Mouse (Mus musculus) MEL (cell line): ENCODE data around the gene Gm5136. TPM values are rescaled to one million over a fixed set of nuclear protein-coding genes. Genes with fewer than 3 reads are reported as not detected.

Experiments used
- DNase-seq: peaks from one replicate; pipeline ENCODE4 v3.0.0; 2011; ENCODE audit warnings: low read depth, low spot score
- H3K27ac ChIP-seq: 2 replicates; pipeline ENCODE4 v1.5.1; 2012; ENCODE audit warnings: low read depth, mild to moderate bottlenecking, control low read depth, low read length, moderate library complexity; ENCODE audit not compliant: control insufficient read depth
- H3K27me3 ChIP-seq, 2 experiments: fragments of 150-350 bp in 1 of 2; sonication (generic) in 1 of 2; 2 replicates each; pipeline ENCODE4 v1.6.1; 2012; ENCODE audit warnings: low read length in 2 of 2, mild to moderate bottlenecking in 2 of 2, improper control_type of control experiment in 1 of 2, moderate library complexity in 1 of 2; ENCODE audit not compliant: insufficient read depth in 2 of 2, control insufficient read depth in 1 of 2
- H3K36me3 ChIP-seq, 2 experiments: 2 replicates each; pipeline ENCODE4 v1.6.1; 2012 to 2014; ENCODE audit warnings: low read length in 2 of 2, improper control_type of control experiment in 1 of 2, inconsistent platforms in 1 of 2, mild to moderate bottlenecking in 1 of 2; ENCODE audit not compliant: insufficient read depth in 2 of 2, control insufficient read depth in 1 of 2
- H3K4me1 ChIP-seq, 2 experiments: fragments of 150-350 bp in 1 of 2; sonication (generic) in 1 of 2; 2 replicates each; pipeline ENCODE4 v1.6.1; 2012; ENCODE audit warnings: low read length in 2 of 2, improper control_type of control experiment in 1 of 2, mild to moderate bottlenecking in 1 of 2; ENCODE audit not compliant: insufficient read depth in 2 of 2, control insufficient read depth in 1 of 2
- H3K4me3 ChIP-seq, 2 experiments: fragments of 150-350 bp in 1 of 2; sonication (generic) in 1 of 2; 2 replicates each; pipeline ENCODE4 v1.5.1; 2012; ENCODE audit warnings: low read depth in 2 of 2, low read length in 2 of 2, mild to moderate bottlenecking in 2 of 2, moderate library complexity in 2 of 2, control low read depth in 1 of 2, improper control_type of control experiment in 1 of 2; ENCODE audit not compliant: control insufficient read depth in 1 of 2, insufficient read depth in 1 of 2
- H3K79me2 ChIP-seq: 2 replicates; pipeline ENCODE4 v1.6.1; 2012; ENCODE audit warnings: mild to moderate bottlenecking, low read length, moderate library complexity; ENCODE audit not compliant: control insufficient read depth, poor library complexity, insufficient read depth
- H3K9ac ChIP-seq: 2 replicates; pipeline ENCODE4 v1.6.1; 2012; ENCODE audit warnings: low read depth, mild to moderate bottlenecking, control low read depth, low read length, moderate library complexity; ENCODE audit not compliant: control insufficient read depth, poor library complexity, severe bottlenecking
- H3K9me3 ChIP-seq: fragments of 150-350 bp; sonication (generic); replicated peaks from 2 replicates; pipeline ENCODE4 v1.6.1; 2012; ENCODE audit warnings: mild to moderate bottlenecking, low read length, improper control_type of control experiment, moderate library complexity; ENCODE audit not compliant: insufficient read depth
- CHD2 ChIP-seq: IDR thresholded peaks from 2 replicates; pipeline ENCODE4 v1.6.1; 2011; ENCODE audit warnings: low read length, improper control_type of control experiment
- CTCF ChIP-seq, 3 experiments: IDR thresholded peaks in 2 of 3; conservative IDR thresholded peaks in 1 of 3; 2 replicates each; pipeline ENCODE4 v1.5.1; 2011 to 2012; ENCODE audit warnings: low read length in 3 of 3, low read depth in 2 of 3, mild to moderate bottlenecking in 2 of 3, improper control_type of control experiment in 1 of 3, inconsistent platforms in 1 of 3, mixed read lengths in 1 of 3, moderate library complexity in 1 of 3; ENCODE audit not compliant: control insufficient read depth in 1 of 3, insufficient read depth in 1 of 3, poor library complexity in 1 of 3, severe bottlenecking in 1 of 3
- ELF1 ChIP-seq: IDR thresholded peaks from 2 replicates; pipeline ENCODE4 v1.6.1; 2014; ENCODE audit warnings: low read depth, mild to moderate bottlenecking, inconsistent platforms, low read length, improper control_type of control experiment, moderate library complexity
- EP300 ChIP-seq, 2 experiments: IDR thresholded peaks; 2 replicates each; pipeline ENCODE4 v1.6.1; 2011; ENCODE audit warnings: improper control_type of control experiment in 2 of 2, low read length in 2 of 2, low read depth in 1 of 2, mild to moderate bottlenecking in 1 of 2
- GATA1 ChIP-seq: IDR thresholded peaks from 2 replicates; pipeline ENCODE4 v1.6.1; 2011; ENCODE audit warnings: low read depth, low read length, improper control_type of control experiment
- HCFC1 ChIP-seq: IDR thresholded peaks from 2 replicates; pipeline ENCODE4 v1.6.1; 2012; ENCODE audit warnings: low read depth, mild to moderate bottlenecking, inconsistent platforms, low read length, improper control_type of control experiment, moderate library complexity
- JUND ChIP-seq: IDR thresholded peaks from 2 replicates; pipeline ENCODE4 v1.6.1; 2011; ENCODE audit warnings: low read depth, mild to moderate bottlenecking, improper control_type of control experiment, low read length
- MAZ ChIP-seq: IDR thresholded peaks from 2 replicates; pipeline ENCODE4 v1.6.1; 2012; ENCODE audit warnings: low read depth, mild to moderate bottlenecking, inconsistent platforms, low read length, improper control_type of control experiment
- MXI1 ChIP-seq: IDR thresholded peaks from 2 replicates; pipeline ENCODE4 v1.6.1; 2011; ENCODE audit warnings: mild to moderate bottlenecking, low read depth, low read length, improper control_type of control experiment
- MYB ChIP-seq: IDR thresholded peaks from 2 replicates; pipeline ENCODE4 v1.6.1; 2011; ENCODE audit warnings: mild to moderate bottlenecking, low read depth, low read length, improper control_type of control experiment
- NELFE ChIP-seq: IDR thresholded peaks from 2 replicates; pipeline ENCODE4 v1.6.1; 2011; ENCODE audit warnings: low read depth, low read length, improper control_type of control experiment
- NRF1 ChIP-seq: IDR thresholded peaks from 2 replicates; pipeline ENCODE4 v1.6.1; 2014; ENCODE audit warnings: low read depth, mild to moderate bottlenecking, inconsistent platforms, low read length, improper control_type of control experiment, moderate library complexity; ENCODE audit not compliant: poor library complexity, insufficient read depth, severe bottlenecking
- POLR2A ChIP-seq, 2 experiments: IDR thresholded peaks; 2 replicates each; pipeline ENCODE4 v1.6.1; 2011 to 2012; ENCODE audit warnings: low read length in 2 of 2, mild to moderate bottlenecking in 2 of 2, control low read depth in 1 of 2, improper control_type of control experiment in 1 of 2, low read depth in 1 of 2, moderate library complexity in 1 of 2; ENCODE audit not compliant: control insufficient read depth in 1 of 2, insufficient read depth in 1 of 2, poor library complexity in 1 of 2
- POLR2AphosphoS5 ChIP-seq: IDR thresholded peaks from 2 replicates; pipeline ENCODE4 v1.6.1; 2012; ENCODE audit warnings: low read depth, borderline replicate concordance, mild to moderate bottlenecking, inconsistent platforms, low read length, moderate library complexity, mixed read lengths
- RCOR1 ChIP-seq: IDR thresholded peaks from 2 replicates; pipeline ENCODE4 v1.6.1; 2012; ENCODE audit warnings: low read depth, mild to moderate bottlenecking, inconsistent platforms, low read length, improper control_type of control experiment
- TAL1 ChIP-seq: IDR thresholded peaks from 2 replicates; pipeline ENCODE4 v1.6.1; 2012; ENCODE audit warnings: mild to moderate bottlenecking, inconsistent platforms, low read length, moderate library complexity, mixed read lengths
- USF1 ChIP-seq: IDR thresholded peaks from 2 replicates; pipeline ENCODE4 v1.6.1; 2014; ENCODE audit warnings: low read depth, mild to moderate bottlenecking, inconsistent platforms, low read length, improper control_type of control experiment, moderate library complexity
- ZC3H11A ChIP-seq: IDR thresholded peaks from 2 replicates; pipeline ENCODE4 v1.6.1; 2012; ENCODE audit warnings: low read depth, mild to moderate bottlenecking, inconsistent platforms, low read length, improper control_type of control experiment
- ZNF384 ChIP-seq: IDR thresholded peaks from 2 replicates; pipeline ENCODE4 v1.6.1; 2012; ENCODE audit warnings: low read depth, mild to moderate bottlenecking, inconsistent platforms, low read length, improper control_type of control experiment
- polyA plus RNA-seq, 2 experiments: library from polyadenylated mRNA; stranded (reverse) in 1 of 2; unstranded in 1 of 2; fragments of >175 nt in 1 of 2; fragments of >200 nt in 1 of 2; gene quantifications; 2 replicates each; pipeline versions ENCODE4 v1.2.1 to v1.2.4; 2012; ENCODE audit warnings: low replicate concordance in 2 of 2, low read depth in 1 of 2; ENCODE audit not compliant: insufficient read length in 2 of 2, insufficient read depth in 1 of 2, missing spikeins in 1 of 2
- total RNA-seq: library from RNA; depleted of rRNA; stranded (reverse); fragments of 300-350 nt; gene quantifications from 2 replicates; pipeline ENCODE4 v1.2.3, GENCODE M21; 2012

The Gm5136 gene
- total and polyA plus RNA-seq, 3 experiments: not detected

- Histone ChIP-seq H3K4me3 (no peak overlapping the region), H3K27ac (no peak overlapping the region), H3K9me3 (no peaks in the 10 kb centered on the region), H3K4me1 (no peaks in the 10 kb centered on the region), H3K27me3 (no peaks in the 10 kb centered on the region), H3K9ac (no peak overlapping the region), H3K36me3 (no peaks in the 10 kb centered on the region), H3K79me2 (no peaks in the 10 kb centered on the region)
- DNase-seq: peak; percentile 32
- TF ChIP-seq GATA1 (peak; percentile 42), EP300 (IDR thresholded peaks at IDR 0.05; ENCODE audit: low read depth in 1 of 2, low read length in 2 of 2) (peak; percentile 27 to 60; a peak in 3 of 4 replicates), POLR2A (IDR thresholded peaks at IDR 0.05; ENCODE audit: control insufficient read depth in 1 of 2, insufficient read depth in 1 of 2, low read depth in 1 of 2, low read length in 2 of 2, poor library complexity in 1 of 2) (no peak)
These were observed 43.1 kb downstream of the Gm5136 start for GRCm38 (mm10) chr10:108656898-108657297.

- no peak overlapping the region for H3K9ac ChIP-seq
- no peaks in the 10 kb centered on the region for H3K9me3 ChIP-seq
- H3K79me2 ChIP-seq: no peaks in the 10 kb centered on the region
- no peak overlapping the region for H3K4me3 ChIP-seq
- no peaks in the 10 kb centered on the region for H3K4me1 ChIP-seq
- no peaks in the 10 kb centered on the region for H3K27me3 ChIP-seq
- TF ChIP-seq NRF1 (no peak), USF1 (no peak), ZC3H11A (no peak), MXI1 (no peak), HCFC1 (no peak), ELF1 (no peak), JUND (no peak), EP300 (IDR thresholded peaks at IDR 0.05; ENCODE audit: low read depth in 1 of 2, low read length in 2 of 2) (no peak), POLR2AphosphoS5 (no peak), TAL1 (no peak), RCOR1 (no peak), ZNF384 (no peak), CTCF (IDR thresholded peaks at IDR 0.05 in 2 of 3, conservative IDR thresholded peaks at IDR 0.05 in 1 of 3; ENCODE audit: control insufficient read depth in 1 of 3, insufficient read depth in 1 of 3, low read depth in 2 of 3, low read length in 3 of 3, poor library complexity in 1 of 3, severe bottlenecking in 1 of 3) (no peak), MYB (no peak), NELFE (no peak), MAZ (no peak), CHD2 (no peak)
- H3K36me3 ChIP-seq: no peaks in the 10 kb centered on the region
- H3K27ac ChIP-seq: no peak overlapping the region
- DNase-seq: no peak
These were observed 44.9 kb downstream of the Gm5136 start for GRCm38 (mm10) chr10:108655074-108655473.
